Comparison of ENCODE assay signal across 9 mouse cellular contexts in genomic region chr6:140712754-140713153, GRCm38 (mm10). TPM values are rescaled to one million over a fixed set of nuclear protein-coding genes. Genes with fewer than 3 reads are reported as not detected.
DNase-seq lines count a peak whose midpoint lies in the region; ATAC-seq lines count a peak whose summit lies in the region.
"Had no signal": no experiment of that assay in that cellular context is flagged by ENCODE, and none has a peak within 500 bp of the region (broad histone marks: within the 10 kb centered on the region; RNA-seq: fewer than 3 reads in every experiment).

No protein-coding gene starts in this region.

- intact Hi-C loops in heart, postnatal 25 days (cut with DNase I): loop anchor here (5.0 to 10.0 kb wide), 3 partner anchors 65 to 238 kb away; no protein-coding TSS in a partner anchor

- 7% methylated on average over 11 of the region's 11 CpGs for WGBS in embryonic facial prominence, embryonic 14.5 days

- H3K9ac ChIP-seq in embryonic facial prominence, embryonic 14.5 days (ENCODE audit: low read depth, low read length): no peak overlapping the region

- no peak overlapping the region for H3K27ac ChIP-seq in embryonic facial prominence, embryonic 14.5 days (replicated peaks; ENCODE audit: low read depth, low read length)

- H3K36me3 ChIP-seq in embryonic facial prominence, embryonic 14.5 days (ENCODE audit: control insufficient read depth, insufficient read depth, low read length): no peaks in the 10 kb centered on the region

- no peak overlapping the region for H3K4me3 ChIP-seq in embryonic facial prominence, embryonic 14.5 days (ENCODE audit: low read depth, low read length)

- peaks cover 5% of the 10 kb centered on the region; the same call in 1 of the 2 replicates for H3K4me1 ChIP-seq in embryonic facial prominence, embryonic 14.5 days (ENCODE audit: control insufficient read depth, insufficient read depth, low read length)

- no peak overlapping the region for H3K4me2 ChIP-seq in embryonic facial prominence, embryonic 14.5 days (ENCODE audit: low read depth, low read length)

- no peaks in the 10 kb centered on the region for H3K27me3 ChIP-seq in embryonic facial prominence, embryonic 14.5 days (replicated peaks; ENCODE audit: control insufficient read depth, insufficient read depth, low read length)

- peak; percentile 60 for DNase-seq in gastrocnemius, adult 18-20 months (ENCODE audit: low spot score)
- DNase-seq in gastrocnemius, postnatal 25 days: no peak
- DNase-seq in adrenal gland, postnatal 25 days: peak; percentile 61
- peak; percentile 80 for DNase-seq in embryonic facial prominence, embryonic 14.5 days (ENCODE audit: low spot score)
- peak; percentile 14 for DNase-seq in heart, postnatal 25 days (ENCODE audit: low spot score)
- DNase-seq in layer of hippocampus, postnatal 10 days (ENCODE audit: low spot score in 2 of 2): peak; percentile 79 to 86
- DNase-seq in skeletal muscle tissue, adult 2 months (ENCODE audit: low read depth, low spot score): peak; percentile 24

- H3K9me3 ChIP-seq in embryonic facial prominence, embryonic 14.5 days (ENCODE audit: control insufficient read depth, low read length): no peaks in the 10 kb centered on the region

- ATAC-seq in embryonic facial prominence, embryonic 14.5 days (ENCODE audit: low read depth): no peak
- peak; percentile 79 for ATAC-seq in megakaryocyte progenitor cell, adult 5-6 weeks (replicated peaks; ENCODE audit: poor library complexity)

RNA-seq across cellular contexts. Expression of gene Gm11077, which starts 16.3 kb away (rescaled TPM):
- not detected for total RNA-seq in gastrocnemius, adult 18-20 months (2021)
- total RNA-seq in gastrocnemius, postnatal 25 days (2021): not detected
- total RNA-seq in adrenal gland, postnatal 25 days (2021): not detected in 2 replicates
- polyA plus RNA-seq in embryonic facial prominence, embryonic 14.5 days (2014; fragmentation: Nextera tagmentation; extraction: Ambion mirVana): not detected in 2 replicates
- total RNA-seq in heart, postnatal 25 days (2021): not detected
- not detected for total RNA-seq in layer of hippocampus, postnatal 10 days (2021)
- not detected in 2 replicates for total RNA-seq in megakaryocyte progenitor cell, adult 5-6 weeks (2015)
- not detected in 2 replicates for total RNA-seq in megakaryocyte progenitor cell, adult 5-6 weeks (2017)
- polyA plus RNA-seq: lung, embryonic 16.5 days had no signal
